Mouse (Mus musculus) ES-E14 (cell line): ENCODE measurements at regions not wholly inside any gene's neighbourhood (a gene's known extent, or its start where the extent isn't known, plus 50 kb on each side); places are given as distances from the start of the nearest gene placed in this dataset.

ENCODE experiments used
- CHD2 ChIP-seq: IDR thresholded peaks from 2 replicates; pipeline ENCODE4 v1.6.1; 2014; ENCODE audit warnings: mild to moderate bottlenecking, low read depth, low read length, inconsistent platforms
- HCFC1 ChIP-seq: IDR thresholded peaks from 2 replicates; pipeline ENCODE4 v1.6.1; 2012; ENCODE audit warnings: low read length, inconsistent platforms, borderline replicate concordance; ENCODE audit not compliant: insufficient read depth

- TF ChIP-seq CHD2: no peak
- no peak for TF ChIP-seq HCFC1
Measured at GRCm38 (mm10) chr5:28904500-28904899, 291.3 kb upstream of the Rnf32 start.
